17 mouse cellular contexts compared by ENCODE assay signal in genomic region chr1:156784974-156785373, GRCm38 (mm10). TPM values are rescaled to one million over a fixed set of nuclear protein-coding genes. Genes with fewer than 3 reads are reported as not detected.
"Had no signal": no experiment of that assay in that cellular context is flagged by ENCODE, and none has a peak within 500 bp of the region (broad histone marks: within the 10 kb centered on the region; RNA-seq: fewer than 3 reads in every experiment).

No protein-coding gene starts in this region.

- H3K9ac ChIP-seq: lung, embryonic 15.5 days; midbrain, embryonic 13.5 days; midbrain, embryonic 15.5 days; neural tube, embryonic 12.5 days had no signal

- H3K4me3 ChIP-seq: lung, embryonic 15.5 days; megakaryocyte, embryonic 14.5 days; midbrain, embryonic 13.5 days; midbrain, embryonic 15.5 days; neural tube, embryonic 12.5 days had no signal

- H3K27ac ChIP-seq: lung, embryonic 15.5 days; macrophage; midbrain, embryonic 13.5 days; midbrain, embryonic 15.5 days; neural tube, embryonic 12.5 days had no signal

- ATAC-seq: lung, postnatal 0 days; midbrain, embryonic 13.5 days; midbrain, embryonic 15.5 days had no signal

- H3K36me3 ChIP-seq: lung, embryonic 15.5 days; midbrain, embryonic 13.5 days; midbrain, embryonic 15.5 days; neural tube, embryonic 12.5 days had no signal

- H3K4me2 ChIP-seq: lung, embryonic 15.5 days; midbrain, embryonic 11.5 days; midbrain, embryonic 13.5 days; midbrain, embryonic 15.5 days; neural tube, embryonic 12.5 days had no signal

- H3K9me3 ChIP-seq: lung, embryonic 15.5 days; midbrain, embryonic 13.5 days; midbrain, embryonic 15.5 days; neural tube, embryonic 12.5 days had no signal

- H3K27me3 ChIP-seq: lung, embryonic 15.5 days; midbrain, embryonic 15.5 days; neural tube, embryonic 12.5 days had no signal

- DNase-seq: lung, adult 2 months; lung, postnatal 14 days; lung, postnatal 36 days; right cerebral cortex, postnatal 14 days; right cerebral cortex, postnatal 4 days; spleen, adult 18-20 months; thymus, adult 18-20 months; thymus, postnatal 14 days; thymus, postnatal 36 days had no signal

RNA-seq across cellular contexts. Expression of gene Angptl1, which starts 53.4 kb away (rescaled TPM):
- polyA plus RNA-seq: macrophage had no signal
